Mouse (Mus musculus): ENCODE data around the gene Pex19. TPM values are rescaled to one million over a fixed set of nuclear protein-coding genes. Genes with fewer than 3 reads are reported as not detected.

The Pex19 gene
- polyA plus RNA-seq (2012; rRNA removed), result 22.3 and 25.8 TPM in 2 replicates

- peak within 1 kb of the TSS; percentile 100 for H3K4me3 ChIP-seq (ENCODE audit: control insufficient read depth, low read depth, low read length)
- H3K27me3 ChIP-seq (ENCODE audit: control insufficient read depth, insufficient read depth, low read length), result no peaks in the 10 kb centered on the region
- H3K36me3 ChIP-seq (ENCODE audit: control insufficient read depth, insufficient read depth, low read length), result peaks cover 5% of the 10 kb centered on the region
- peak; percentile 68 for TF ChIP-seq POLR2A (IDR thresholded peaks at IDR 0.05; ENCODE audit: control insufficient read depth, low read depth, low read length)
- TF ChIP-seq CTCF (IDR thresholded peaks at IDR 0.05; ENCODE audit: control insufficient read depth, insufficient read depth, insufficient replicate concordance, low read depth, low read length), result no peak
- H3K4me1 ChIP-seq (ENCODE audit: control insufficient read depth, insufficient read depth, low read length), result peaks cover 3% of the 10 kb centered on the region
- peak within 1 kb of the TSS; percentile 90 for H3K27ac ChIP-seq (ENCODE audit: control insufficient read depth, insufficient read depth, low read depth, low read length)
These were observed at the start of gene Pex19 for GRCm38 (mm10) chr1:172126376-172127347. Gene Pex19 (plus strand): TSS chr1:172126755.

- Histone ChIP-seq H3K27me3 (ENCODE audit: control insufficient read depth, insufficient read depth, low read length) (no peaks in the 10 kb centered on the region), H3K4me3 (ENCODE audit: control insufficient read depth, low read depth, low read length) (no peak overlapping the region), H3K4me1 (ENCODE audit: control insufficient read depth, insufficient read depth, low read length) (no peaks in the 10 kb centered on the region; the same call in 1 of the 2 replicates), H3K36me3 (ENCODE audit: control insufficient read depth, insufficient read depth, low read length) (no peaks in the 10 kb centered on the region; the same call in 1 of the 2 replicates), H3K27ac (ENCODE audit: control insufficient read depth, insufficient read depth, low read depth, low read length) (peak overlapping the region; percentile 26; the same call in 1 of the 2 replicates)
- TF ChIP-seq POLR2A (IDR thresholded peaks at IDR 0.05; ENCODE audit: control insufficient read depth, low read depth, low read length) (no peak), CTCF (IDR thresholded peaks at IDR 0.05; ENCODE audit: control insufficient read depth, insufficient read depth, insufficient replicate concordance, low read depth, low read length) (no peak)
These were observed 48.6 kb upstream of the Pex19 start for GRCm38 (mm10) chr1:172077981-172078380.

GRCm38 (mm10) chr1:172082101-172082898 lies 44.3 kb upstream of the Pex19 start, which contains the start of the genes Copa and Ncstn:
Gene Copa (plus strand): TSS chr1:172082529.
Gene Ncstn (minus strand): TSS chr1:172082795.
- no peaks in the 10 kb centered on the region for H3K36me3 ChIP-seq (ENCODE audit: control insufficient read depth, insufficient read depth, low read length)
- TF ChIP-seq CTCF (IDR thresholded peaks at IDR 0.05; ENCODE audit: control insufficient read depth, insufficient read depth, insufficient replicate concordance, low read depth, low read length) (no peak), POLR2A (IDR thresholded peaks at IDR 0.05; ENCODE audit: control insufficient read depth, low read depth, low read length) (peak; percentile 85)
- no peaks in the 10 kb centered on the region for H3K27me3 ChIP-seq (ENCODE audit: control insufficient read depth, insufficient read depth, low read length)
- no peaks in the 10 kb centered on the region; the same call in 1 of the 2 replicates for H3K4me1 ChIP-seq (ENCODE audit: control insufficient read depth, insufficient read depth, low read length)
- peak within 1 kb of the TSS; percentile 96 for H3K4me3 ChIP-seq (ENCODE audit: control insufficient read depth, low read depth, low read length)
- peak within 1 kb of the TSS; percentile 84 for H3K27ac ChIP-seq (ENCODE audit: control insufficient read depth, insufficient read depth, low read depth, low read length)

- H3K27me3 ChIP-seq (ENCODE audit: control insufficient read depth, insufficient read depth, low read length), result no peaks in the 10 kb centered on the region
- no peaks in the 10 kb centered on the region for H3K36me3 ChIP-seq (ENCODE audit: control insufficient read depth, insufficient read depth, low read length)
- H3K27ac ChIP-seq (ENCODE audit: control insufficient read depth, insufficient read depth, low read depth, low read length), result peak overlapping the region; percentile 84
- H3K4me3 ChIP-seq (ENCODE audit: control insufficient read depth, low read depth, low read length), result peak overlapping the region; percentile 96
- no peaks in the 10 kb centered on the region; the same call in 1 of the 2 replicates for H3K4me1 ChIP-seq (ENCODE audit: control insufficient read depth, insufficient read depth, low read length)
- TF ChIP-seq CTCF (IDR thresholded peaks at IDR 0.05; ENCODE audit: control insufficient read depth, insufficient read depth, insufficient replicate concordance, low read depth, low read length) (no peak), POLR2A (IDR thresholded peaks at IDR 0.05; ENCODE audit: control insufficient read depth, low read depth, low read length) (no peak)
These were observed 43.6 kb upstream of the Pex19 start for GRCm38 (mm10) chr1:172082899-172083445.

- Histone ChIP-seq H3K27ac (ENCODE audit: control insufficient read depth, insufficient read depth, low read depth, low read length) (no peak overlapping the region), H3K27me3 (ENCODE audit: control insufficient read depth, insufficient read depth, low read length) (no peaks in the 10 kb centered on the region), H3K4me3 (ENCODE audit: control insufficient read depth, low read depth, low read length) (no peak overlapping the region), H3K4me1 (ENCODE audit: control insufficient read depth, insufficient read depth, low read length) (no peaks in the 10 kb centered on the region), H3K36me3 (ENCODE audit: control insufficient read depth, insufficient read depth, low read length) (no peaks in the 10 kb centered on the region)
- TF ChIP-seq CTCF (IDR thresholded peaks at IDR 0.05; ENCODE audit: control insufficient read depth, insufficient read depth, insufficient replicate concordance, low read depth, low read length) (no peak), POLR2A (IDR thresholded peaks at IDR 0.05; ENCODE audit: control insufficient read depth, low read depth, low read length) (no peak)
These were observed 33.0 kb upstream of the Pex19 start for GRCm38 (mm10) chr1:172093522-172093921.

GRCm38 (mm10) chr1:172094295-172094694 lies 32.3 kb upstream of the Pex19 start:
- Histone ChIP-seq H3K27ac (ENCODE audit: control insufficient read depth, insufficient read depth, low read depth, low read length) (no peak overlapping the region), H3K27me3 (ENCODE audit: control insufficient read depth, insufficient read depth, low read length) (no peaks in the 10 kb centered on the region), H3K4me1 (ENCODE audit: control insufficient read depth, insufficient read depth, low read length) (no peaks in the 10 kb centered on the region), H3K4me3 (ENCODE audit: control insufficient read depth, low read depth, low read length) (no peak overlapping the region), H3K36me3 (ENCODE audit: control insufficient read depth, insufficient read depth, low read length) (no peaks in the 10 kb centered on the region)
- TF ChIP-seq CTCF (IDR thresholded peaks at IDR 0.05; ENCODE audit: control insufficient read depth, insufficient read depth, insufficient replicate concordance, low read depth, low read length) (no peak), POLR2A (IDR thresholded peaks at IDR 0.05; ENCODE audit: control insufficient read depth, low read depth, low read length) (no peak)
